Mouse (Mus musculus): ENCODE data around the gene Prrg3.
"Not testable (repeated sequence)": the region's sequence is repeated elsewhere in the genome, so short reads cannot be mapped to it uniquely, and the experiment has no call there.

The Prrg3 gene

DNA sequence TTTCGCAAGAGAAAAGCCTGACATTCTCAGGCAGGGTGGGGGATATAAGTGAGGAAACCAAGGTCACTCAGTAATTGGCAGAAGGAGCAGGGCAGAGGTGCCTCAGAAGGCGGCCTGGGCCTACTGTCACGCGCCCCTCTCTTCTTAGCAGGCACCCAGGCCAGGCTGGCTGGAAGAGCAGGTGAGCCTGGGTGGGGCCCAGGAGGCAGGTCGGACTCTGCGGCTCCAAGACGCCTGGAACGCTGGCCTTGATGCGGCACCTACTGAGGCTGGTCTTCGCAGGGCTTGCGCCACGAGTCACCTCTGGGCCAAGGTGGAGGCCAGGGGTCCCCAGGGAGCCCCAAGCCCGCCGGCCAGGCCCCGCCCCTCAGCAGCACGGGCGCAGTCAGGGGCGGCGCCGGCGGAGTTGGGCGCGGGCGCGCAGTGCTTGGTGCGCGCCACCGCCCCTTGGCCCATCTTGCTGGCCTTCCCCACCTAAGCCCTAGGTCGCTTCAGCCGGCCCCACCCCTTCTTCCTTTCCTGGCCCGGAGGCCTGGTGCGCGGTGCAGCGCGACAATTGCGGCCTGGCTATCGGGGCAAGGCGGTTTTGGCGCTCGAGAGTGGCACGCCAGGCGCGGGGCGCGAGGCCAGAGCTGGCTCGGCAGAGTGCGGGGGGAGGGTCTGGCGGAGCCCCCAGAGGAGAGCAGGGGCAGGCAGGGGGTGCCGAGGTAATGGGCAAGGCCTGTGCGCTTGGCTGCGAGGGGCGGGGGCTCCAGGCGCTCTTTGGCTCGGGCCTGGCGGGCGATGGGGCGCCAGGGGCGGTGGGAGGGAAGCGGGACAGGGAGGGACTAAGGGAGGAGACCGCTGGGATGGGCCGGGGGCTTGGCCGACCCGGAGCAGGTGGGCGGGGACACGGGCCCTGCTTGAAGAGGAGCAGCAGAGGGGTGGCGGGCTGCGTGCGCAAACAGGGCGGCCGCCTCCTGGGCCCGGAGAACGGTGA is at the start of gene Prrg3:
Gene Prrg3, plus strand, starts transcription at position 552 of the 979 bp plus-strand sequence.
- DNase-seq (ENCODE audit: low spot score in 2 of 2): peak in 1 of 2 experiments; percentile 3

DNA sequence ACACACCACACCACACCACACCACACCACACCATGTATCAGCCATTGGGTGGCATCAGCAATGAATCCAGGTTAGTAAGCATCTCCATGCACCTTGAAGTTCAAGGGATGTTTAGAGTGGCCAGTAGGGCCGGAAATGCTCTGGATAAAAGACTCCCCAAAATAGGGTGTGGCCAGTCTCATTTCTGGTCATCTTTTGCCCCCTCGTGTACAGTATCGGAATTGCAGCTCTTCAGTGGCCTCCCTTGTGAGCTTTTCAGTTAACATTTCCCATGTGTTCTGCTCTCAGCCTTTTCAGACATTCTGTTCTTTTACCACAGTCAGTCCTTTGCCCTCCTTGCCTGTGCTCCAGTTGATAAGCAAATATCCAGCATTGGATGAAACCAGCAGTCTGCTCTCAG is 15.8 kb upstream of the Prrg3 start:
- peak; percentile 22 to 35 for DNase-seq (ENCODE audit: low spot score in 2 of 2)

DNA sequence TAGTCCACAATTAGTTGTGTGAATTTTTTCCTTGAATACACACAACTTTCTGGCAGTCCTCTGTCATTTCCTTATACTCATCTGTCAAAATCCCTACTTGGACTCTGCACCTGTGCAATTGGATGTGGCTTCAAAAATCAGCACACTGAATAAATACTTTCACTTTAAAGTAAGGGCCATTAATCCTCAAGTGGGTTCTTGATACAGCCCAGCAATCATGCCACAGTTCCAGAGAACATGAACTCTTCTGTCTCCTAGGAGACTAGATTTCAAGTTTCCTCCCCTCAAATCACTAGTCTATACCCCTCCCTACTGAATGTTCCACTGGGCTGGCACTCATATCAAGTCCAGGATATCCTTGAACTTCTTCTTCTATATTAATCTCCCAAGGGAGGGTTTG is 4.1 kb upstream of the Prrg3 start:
- no peak for DNase-seq (ENCODE audit: low spot score in 2 of 2)

GRCm38 (mm10) chrX:71963275-71963912 is 970 bp downstream of the Prrg3 start:
- peak in 1 of 2 experiments; percentile 3 for DNase-seq (ENCODE audit: low spot score in 2 of 2)

- DNase-seq (ENCODE audit: low spot score in 2 of 2): no peak
Measured at GRCm38 (mm10) chrX:71968216-71968615, 5.8 kb downstream of the Prrg3 start.

- peak in 1 of 2 experiments; percentile 3 for DNase-seq (ENCODE audit: low spot score in 2 of 2)
Measured at GRCm38 (mm10) chrX:71968816-71969215, 6.4 kb downstream of the Prrg3 start.

DNA sequence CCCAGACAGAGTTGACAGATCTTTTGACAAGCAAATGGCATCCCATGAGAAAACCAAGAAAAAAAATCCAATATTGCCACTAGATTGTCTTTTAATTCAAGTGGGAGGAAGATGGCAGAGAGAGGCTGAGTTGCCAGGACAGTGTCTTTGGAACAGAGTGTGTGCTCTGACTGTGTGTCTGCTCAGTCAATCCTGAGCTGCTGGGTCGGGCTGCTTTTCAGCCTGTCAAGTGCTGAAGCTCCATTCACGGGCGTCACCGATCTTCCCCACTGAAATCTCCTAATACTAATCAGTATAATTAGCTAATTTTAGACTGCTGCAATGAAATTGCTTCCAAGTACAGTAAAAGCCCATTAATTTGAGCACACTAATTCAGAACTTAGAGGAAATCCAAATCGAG is 8.9 kb downstream of the Prrg3 start:
- DNase-seq (ENCODE audit: low spot score in 2 of 2): no peak

DNA sequence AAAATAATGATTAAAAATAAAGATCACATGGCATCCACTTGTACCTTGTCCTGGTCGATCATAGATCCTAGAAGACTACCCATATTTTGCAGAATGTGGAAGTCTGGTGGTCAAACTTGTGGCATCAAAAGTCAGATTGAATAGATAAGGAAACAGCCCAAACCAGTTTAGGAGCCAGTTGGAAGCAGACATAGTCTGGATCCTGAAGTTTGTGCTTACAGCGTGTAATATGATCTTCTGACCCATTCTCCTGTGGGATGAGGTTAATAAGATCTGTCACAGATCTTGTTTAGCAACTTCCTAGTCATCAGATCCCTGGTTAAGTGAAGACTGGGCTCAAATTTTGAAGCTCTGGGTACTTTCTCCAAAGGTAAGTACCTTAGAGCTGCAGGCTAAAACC is 10.3 kb downstream of the Prrg3 start, which contains the start of gene Fate1:
Gene Fate1, plus strand, starts transcription at position 301 of the 400 bp plus-strand sequence.
- DNase-seq (ENCODE audit: low spot score in 2 of 2): no peak

GRCm38 (mm10) chrX:71977681-71978080 is 15.3 kb downstream of the Prrg3 start:
- not testable (repeated sequence) for DNase-seq (ENCODE audit: low spot score in 2 of 2)

GRCm38 (mm10) chrX:71980443-71980842 is 18.0 kb downstream of the Prrg3 start:
- DNase-seq (ENCODE audit: low spot score in 2 of 2): no peak

DNA sequence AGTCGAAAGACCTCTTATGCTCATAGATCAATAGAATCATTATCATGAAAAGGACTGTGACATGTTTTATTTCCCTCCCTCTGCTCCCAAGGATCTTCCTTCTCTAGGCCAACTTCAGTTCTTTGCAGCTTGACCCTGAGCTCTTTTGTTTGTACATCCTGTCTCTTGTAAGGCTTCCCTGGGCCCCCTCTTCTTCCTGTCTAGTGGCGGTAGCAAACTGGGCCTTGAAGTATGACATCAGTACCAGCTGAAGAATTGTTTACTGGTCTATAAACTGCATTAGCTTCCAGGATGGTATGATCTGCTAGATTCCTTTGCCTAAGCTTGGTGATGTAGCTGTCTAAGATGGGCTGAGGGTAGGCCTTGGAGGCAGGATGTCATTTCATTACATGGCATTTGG is 18.9 kb downstream of the Prrg3 start:
- no peak for DNase-seq (ENCODE audit: low spot score in 2 of 2)

GRCm38 (mm10) chrX:71983205-71983604 is 20.8 kb downstream of the Prrg3 start:
- DNase-seq (ENCODE audit: low spot score in 2 of 2): no peak

DNA sequence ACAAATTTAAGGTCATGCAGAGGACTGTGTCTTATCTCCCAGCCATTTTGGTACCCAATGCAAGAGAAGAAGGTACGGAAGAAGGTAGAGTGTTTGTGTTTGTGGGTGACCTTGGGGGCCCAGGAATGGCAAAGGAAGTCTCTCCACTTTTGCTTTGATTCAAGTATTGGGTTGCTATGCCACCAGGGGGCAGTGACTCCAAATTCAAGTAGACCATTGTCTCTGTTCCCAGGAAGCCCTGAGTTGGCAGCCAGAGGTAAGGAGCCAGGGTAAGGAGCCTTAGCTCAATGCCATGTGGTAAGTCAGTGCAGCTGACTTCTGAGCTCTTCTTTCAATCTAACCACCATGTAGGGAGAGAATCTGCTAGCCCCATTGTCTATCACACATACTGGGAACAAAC is 21.4 kb downstream of the Prrg3 start:
- no peak for DNase-seq (ENCODE audit: low spot score in 2 of 2)

DNA sequence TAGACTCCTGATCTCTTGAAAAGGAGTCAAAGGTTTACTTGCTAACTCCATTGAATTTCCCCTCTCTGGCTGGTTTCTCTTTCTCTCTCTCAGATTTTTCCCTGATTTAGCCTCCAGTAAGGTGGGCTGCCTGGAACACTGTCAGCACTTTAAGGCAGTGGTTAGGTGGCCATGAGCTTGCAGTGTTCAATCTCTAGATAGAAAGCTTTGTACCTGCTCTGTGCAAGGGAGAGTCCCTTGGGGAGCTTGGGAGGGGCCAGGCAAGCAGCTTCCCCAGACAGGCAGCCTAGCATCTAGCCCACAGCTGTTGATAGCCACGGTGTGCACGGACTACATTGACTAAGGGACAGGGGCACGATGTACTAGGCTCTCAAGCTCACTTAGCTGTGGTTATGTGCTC is 29.1 kb downstream of the Prrg3 start, which contains the start of gene Cnga2:
Gene Cnga2, plus strand, starts transcription at position 301 of the 400 bp plus-strand sequence.
- no peak for DNase-seq (ENCODE audit: low spot score in 2 of 2)

DNA sequence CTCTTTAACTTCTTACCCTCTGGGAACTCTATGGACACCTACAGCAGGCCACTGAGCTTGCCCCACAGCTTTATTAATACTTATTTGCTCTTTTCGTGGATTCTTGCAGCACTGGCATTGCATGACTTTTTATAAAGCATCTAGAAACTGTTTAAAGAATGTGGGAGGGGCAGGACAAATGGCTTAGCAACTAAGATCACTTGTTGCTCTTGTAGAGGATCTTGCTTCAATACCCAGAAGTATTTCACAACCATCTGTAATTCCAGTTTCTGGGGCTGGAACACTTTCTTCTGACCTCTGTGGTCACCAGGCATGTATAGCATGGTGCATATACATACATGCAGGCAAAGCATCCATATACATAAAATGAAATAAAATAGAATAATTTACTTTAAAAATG is 33.5 kb downstream of the Prrg3 start:
- DNase-seq (ENCODE audit: low spot score in 2 of 2): no peak

DNA sequence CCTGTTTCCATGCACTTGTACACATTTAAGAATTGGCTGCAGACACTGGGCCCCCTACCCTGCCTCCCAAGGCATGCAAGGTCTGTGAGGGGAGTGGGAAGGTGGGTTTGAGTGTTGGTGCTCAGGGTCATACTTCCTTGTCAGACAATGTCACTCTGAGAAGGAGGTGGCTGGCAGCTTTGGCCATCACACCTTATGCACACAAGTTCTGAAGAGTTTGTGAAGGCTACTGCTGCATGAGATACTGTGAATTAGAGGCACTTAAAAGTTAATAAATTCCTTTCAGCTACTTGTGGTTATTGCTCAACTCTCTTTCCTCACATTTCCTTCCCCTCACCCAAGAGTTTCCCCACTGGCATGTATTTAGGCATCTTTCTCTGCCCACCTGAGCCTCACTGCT is 47.5 kb downstream of the Prrg3 start:
- no peak for DNase-seq (ENCODE audit: low spot score in 2 of 2)

- DNase-seq (ENCODE audit: low spot score in 2 of 2): no peak
Measured at GRCm38 (mm10) chrX:72012236-72012635, 49.8 kb downstream of the Prrg3 start.

GRCm38 (mm10) chrX:72012804-72013203 is 50.4 kb downstream of the Prrg3 start:
- peak in 1 of 2 experiments; percentile 20 for DNase-seq (ENCODE audit: low spot score in 2 of 2)

DNA sequence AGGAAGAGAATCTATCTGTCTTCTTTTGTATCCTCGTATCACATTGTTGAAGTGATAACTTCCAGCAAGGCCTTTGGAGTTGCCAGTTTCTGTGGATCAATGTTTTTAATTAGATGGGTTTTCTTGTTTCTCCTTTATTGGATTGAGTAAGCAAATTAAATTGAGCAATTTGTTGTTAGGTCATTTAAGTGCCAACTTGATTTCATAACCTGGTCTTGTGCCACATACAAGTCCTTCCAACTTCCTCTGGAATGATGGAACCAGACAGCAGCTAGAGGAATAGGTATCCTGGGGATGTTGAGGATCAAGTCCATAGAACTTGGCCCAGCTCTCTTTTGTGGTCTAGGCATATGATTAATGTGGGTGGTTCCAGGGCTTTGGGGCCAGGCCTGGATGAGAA is 59.8 kb downstream of the Prrg3 start:
- no peak for DNase-seq (ENCODE audit: low spot score in 2 of 2)

All from frontal cortex, postnatal 25 days (tissue).